Mouse (Mus musculus) left cerebral cortex, adult 2 months (tissue): ENCODE data around the gene Catsper1. TPM values are rescaled to one million over a fixed set of nuclear protein-coding genes. Genes with fewer than 3 reads are reported as not detected.

Source experiments
- DNase-seq, 2 experiments: peaks; one replicate each; pipeline ENCODE4 v3.0.0; 2021 to 2022; ENCODE audit warnings: low spot score in 2 of 2, mixed read lengths in 1 of 2; ENCODE audit errors: extremely low spot score in 1 of 2
- H3K27ac ChIP-seq: fragments of 200-600 bp; 2 replicates; pipeline ENCODE4 v1.8.1; 2022
- H3K4me3 ChIP-seq: fragments of 200-600 bp; 2 replicates; pipeline ENCODE4 v1.8.1; 2022
- CTCF ChIP-seq: fragments of 200-600 bp; IDR thresholded peaks from 2 replicates; pipeline ENCODE4 v1.8.1; 2022; ENCODE audit warnings: antibody characterized with exemption, mild to moderate bottlenecking, moderate library complexity
- intact Hi-C: fragments of 180-260 bp; cut with DNase I; formaldehyde crosslinking; loops from one replicate; pipeline ENCODE4 v1.15.1; 2025
- long read RNA-seq, 2 experiments: library from polyadenylated mRNA; stranded (forward); transcript quantifications; one replicate each; pipeline ENCODE4 v2.0.0; 2021; ENCODE audit warnings: borderline mapping rate in 2 of 2
- total RNA-seq, 2 experiments: library from RNA; stranded (reverse); gene quantifications; 2 replicates each; pipeline ENCODE4 v1.2.3; 2021

Catsper1 gene
- total RNA-seq: not detected
- long read RNA-seq, experiment 1: 0 reads
- long read RNA-seq, experiment 2: 0 reads

DNA sequence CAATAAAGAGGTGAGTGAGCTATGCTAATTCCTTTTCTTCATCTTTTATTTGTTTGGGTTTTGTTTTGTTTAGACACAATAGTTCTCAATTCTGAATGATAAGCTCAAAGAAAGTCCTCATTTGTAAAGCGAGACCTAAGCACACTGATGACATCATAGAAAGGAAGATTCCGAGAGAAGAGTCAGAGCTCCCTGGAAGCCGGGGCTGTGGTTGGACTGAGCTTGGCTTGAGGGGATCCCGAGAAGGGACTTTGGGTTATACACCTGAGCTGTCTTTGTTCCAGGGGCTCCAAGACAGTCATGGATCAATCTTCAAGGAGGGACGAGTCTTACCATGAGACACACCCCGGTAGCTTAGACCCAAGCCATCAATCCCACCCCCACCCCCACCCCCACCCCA, at the start of gene Catsper1:
Gene Catsper1 (plus strand): TSS at position 301 of the 400 bp plus-strand sequence.
- Histone ChIP-seq H3K27ac (no peak within 1 kb of the TSS), H3K4me3 (no peak within 1 kb of the TSS)
- DNase-seq: no peak
- TF ChIP-seq CTCF: no peak
- intact Hi-C loops: no loop called here

DNA sequence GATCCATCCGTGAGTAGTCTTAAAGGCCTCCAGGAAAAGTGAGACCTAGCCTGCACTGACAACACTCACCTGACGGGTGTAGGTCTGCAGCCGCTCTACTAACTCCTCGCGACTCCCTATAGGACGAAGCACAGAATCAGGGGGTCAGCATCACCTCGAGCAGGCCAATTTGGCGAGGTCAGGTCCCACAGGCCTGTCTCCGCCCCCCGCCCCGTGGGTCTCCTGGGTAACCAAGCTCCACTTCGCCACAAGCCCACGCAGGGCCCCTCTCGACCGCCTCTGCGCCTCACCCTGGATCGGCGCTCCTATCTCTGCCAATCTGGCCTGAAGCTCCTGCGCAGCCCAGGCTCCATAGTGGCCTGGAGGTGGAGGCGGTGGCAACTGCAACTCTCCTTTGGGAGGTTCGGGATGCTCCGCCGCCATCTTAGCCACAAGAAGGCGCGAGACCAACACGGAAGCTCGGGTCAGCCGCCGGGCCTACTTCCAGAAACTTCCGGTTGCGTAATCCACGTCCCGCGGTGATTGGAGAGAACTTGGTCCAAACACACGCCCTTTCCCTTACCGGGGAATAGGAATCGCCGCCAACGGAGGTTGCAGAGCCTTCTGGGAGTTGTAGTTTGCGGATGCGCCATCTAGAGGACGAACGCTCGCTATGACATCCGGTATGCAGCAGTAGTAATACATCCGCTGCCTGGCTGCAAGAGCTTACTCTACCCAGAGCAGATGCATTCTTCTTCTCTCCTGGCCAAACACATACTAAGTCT, 40.4 kb upstream of the Catsper1 start, which contains the start of gene Sf3b2:
Gene Sf3b2 (minus strand): TSS at position 484 of the 764 bp plus-strand sequence.
- H3K27ac ChIP-seq: peak within 1 kb of the TSS; percentile 93
- peak within 1 kb of the TSS; percentile 86 for H3K4me3 ChIP-seq
- DNase-seq: peak; percentile 97
- TF ChIP-seq CTCF: peak; percentile 90
- intact Hi-C loops: loop anchor here (1.0 kb wide), 2 partner anchors 22 to 93 kb away; partner anchors contain the start of genes Pacs1 and Sart1

DNA sequence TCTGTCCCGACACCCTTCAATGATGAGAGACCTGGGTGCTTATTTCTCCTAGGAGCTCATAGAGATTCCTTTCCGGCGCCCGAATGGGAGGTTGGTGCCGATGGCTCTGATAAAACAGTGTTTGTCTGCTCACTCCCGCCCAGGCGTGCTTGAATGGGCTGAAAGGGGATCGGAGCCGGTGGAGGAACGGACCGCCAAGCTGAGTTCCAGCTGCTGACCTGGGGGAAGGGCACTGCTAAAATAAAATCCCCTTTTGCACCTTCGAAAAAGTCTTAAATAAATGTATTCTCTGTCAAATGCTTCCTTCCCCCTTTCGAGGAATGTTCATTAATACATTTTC, 39.8 kb upstream of the Catsper1 start:
- TF ChIP-seq CTCF: no peak
- DNase-seq: no peak
- intact Hi-C loops: loop anchor here (1.0 kb wide), 2 partner anchors 22 to 93 kb away; partner anchors contain the start of genes Pacs1 and Sart1
- Histone ChIP-seq H3K4me3 (peak overlapping the region; percentile 86), H3K27ac (peak overlapping the region; percentile 87)

DNA sequence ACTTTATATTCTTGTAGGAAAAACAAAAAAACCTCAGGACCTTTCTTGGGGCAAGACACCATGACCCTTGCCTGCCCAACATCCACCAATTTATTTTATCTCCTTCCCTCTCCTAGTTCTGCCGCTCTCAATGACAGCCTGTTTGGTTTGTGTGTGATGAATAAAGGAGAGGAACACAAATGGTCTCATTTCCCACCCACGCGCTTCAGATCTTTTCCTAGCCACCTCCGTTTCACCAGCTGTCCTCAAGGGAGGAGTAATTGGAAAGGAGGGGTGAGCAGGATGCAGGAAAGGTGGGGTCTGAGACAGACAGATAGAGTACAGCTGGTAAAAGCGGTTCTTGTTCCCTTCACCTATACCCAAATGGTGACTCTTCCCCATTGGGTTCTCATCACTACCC, 38.9 kb upstream of the Catsper1 start:
- H3K4me3 ChIP-seq: no peak overlapping the region
- peak overlapping the region; percentile 97 for H3K27ac ChIP-seq
- intact Hi-C loops: no loop called here
- peak; percentile 53 to 64 for DNase-seq
- no peak for TF ChIP-seq CTCF

DNA sequence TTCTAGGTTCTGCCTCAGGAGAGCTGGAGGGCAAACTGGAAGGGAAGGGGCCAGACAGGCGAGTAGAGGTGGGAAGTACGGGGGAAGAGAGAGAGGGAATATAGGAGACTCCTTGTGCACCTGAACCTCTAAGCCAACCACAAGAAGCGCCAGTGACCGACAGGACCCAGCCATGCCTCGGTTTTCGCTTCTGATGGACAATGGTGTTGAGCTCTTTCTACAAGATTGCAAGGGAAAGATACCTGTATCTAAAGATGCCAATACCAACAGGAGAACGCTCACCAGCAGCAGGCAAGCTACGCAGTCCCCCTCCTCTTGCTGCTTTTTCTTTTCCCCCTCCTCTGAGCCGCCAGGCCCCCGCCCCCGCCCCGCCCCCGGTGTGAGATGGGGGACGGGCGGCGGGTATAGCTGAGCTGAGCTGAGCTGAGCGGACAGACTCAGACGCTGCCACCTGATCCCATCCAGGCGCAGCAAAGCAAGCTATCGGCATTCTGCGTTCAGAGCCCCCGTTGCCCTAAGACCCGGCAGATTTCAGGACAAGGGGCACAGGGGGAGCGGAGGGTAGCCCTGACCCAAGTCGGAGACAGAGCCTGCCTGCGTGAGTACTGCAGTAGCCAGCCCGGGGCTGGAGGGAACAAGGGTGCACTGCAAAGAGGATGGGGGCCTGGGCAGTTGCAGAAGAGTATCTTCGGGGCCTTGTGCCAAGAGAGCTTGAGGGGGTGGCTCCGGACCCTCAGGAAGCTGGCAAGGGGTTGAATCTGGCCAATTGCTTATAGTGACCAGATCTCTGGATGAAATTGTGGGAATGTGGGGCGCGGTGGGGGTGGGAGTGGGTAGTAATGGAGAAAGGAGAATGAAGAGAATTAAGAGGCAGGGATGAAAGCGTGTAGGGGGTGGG, 37.4 kb upstream of the Catsper1 start, which contains the start of gene Gal3st3:
Gene Gal3st3 (plus strand): TSS at position 429 of the 898 bp plus-strand sequence.
- H3K4me3 ChIP-seq: peak within 1 kb of the TSS; percentile 74
- peak; percentile 52 to 69 for DNase-seq
- intact Hi-C loops: no loop called here
- TF ChIP-seq CTCF: no peak
- H3K27ac ChIP-seq: peak within 1 kb of the TSS; percentile 97

DNA sequence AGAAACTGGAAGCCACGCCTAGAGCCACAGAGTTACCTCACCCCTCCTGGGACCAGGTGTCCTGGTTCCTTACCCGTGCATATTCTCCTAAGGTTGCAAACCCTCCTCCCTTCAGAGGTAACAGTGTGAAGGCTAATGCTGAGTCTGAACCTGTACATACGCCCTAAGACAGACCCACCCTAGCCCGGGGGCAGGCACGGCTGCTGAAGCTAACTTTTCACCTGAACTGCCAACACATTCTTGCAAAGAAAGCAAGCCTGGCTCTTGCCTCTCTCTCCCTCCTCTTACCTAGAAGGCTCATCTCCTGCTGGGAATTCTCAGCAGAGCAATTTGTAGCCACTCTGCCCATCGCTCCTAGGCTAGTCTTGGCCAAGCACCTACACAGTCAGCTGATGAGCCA, 35.0 kb upstream of the Catsper1 start:
- DNase-seq: no peak
- Histone ChIP-seq H3K4me3 (no peak overlapping the region), H3K27ac (no peak overlapping the region)
- no peak for TF ChIP-seq CTCF
- intact Hi-C loops: no loop called here

DNA sequence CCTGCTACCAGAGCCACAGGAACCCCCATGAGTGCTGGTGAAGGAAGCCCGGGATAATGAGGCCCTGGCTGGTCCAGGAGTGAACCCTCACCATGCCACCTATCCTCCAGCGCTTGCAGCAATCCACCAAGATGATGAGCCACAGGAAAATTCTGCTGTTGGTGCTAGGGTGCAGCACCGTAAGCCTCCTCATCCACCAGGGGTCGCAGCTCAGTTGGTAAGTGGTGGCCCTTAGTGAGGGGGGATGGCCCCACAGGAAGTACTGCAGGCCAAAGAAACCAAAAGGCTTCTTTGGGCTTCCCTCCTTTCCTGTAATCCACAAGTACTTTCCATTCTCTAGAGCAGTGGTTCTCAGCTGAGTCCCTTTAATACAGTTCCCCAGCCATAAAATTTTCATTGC, 33.1 kb upstream of the Catsper1 start:
- DNase-seq: no peak
- no peak overlapping the region for H3K4me3 ChIP-seq
- intact Hi-C loops: loop anchor here (2.0 kb wide), 1 partner anchor 46 kb away; the partner anchor contains the start of gene Cst6
- peak; percentile 64 for TF ChIP-seq CTCF
- H3K27ac ChIP-seq: no peak overlapping the region

DNA sequence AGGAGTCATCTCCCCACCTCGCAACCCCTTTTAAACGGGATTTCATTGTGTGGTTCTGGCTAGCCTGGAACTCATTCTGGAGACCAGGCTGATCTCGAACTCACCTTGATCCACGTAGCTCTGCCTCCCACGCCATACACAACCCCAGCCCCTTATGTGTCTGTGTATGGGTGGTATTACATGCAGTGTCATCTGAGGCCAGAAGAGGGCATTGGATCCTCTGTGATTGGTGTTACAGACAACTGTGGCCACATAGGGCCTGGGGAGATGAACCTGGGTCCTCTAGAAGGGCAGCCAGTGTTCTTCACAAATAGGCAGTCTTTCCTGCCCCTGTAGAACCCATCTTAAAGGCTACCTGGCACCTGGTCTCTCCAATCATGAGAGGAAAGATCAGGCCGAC, 29.3 kb upstream of the Catsper1 start:
- intact Hi-C loops: no loop called here
- no peak overlapping the region for H3K4me3 ChIP-seq
- no peak for DNase-seq
- TF ChIP-seq CTCF: peak; percentile 31
- H3K27ac ChIP-seq: no peak overlapping the region

DNA sequence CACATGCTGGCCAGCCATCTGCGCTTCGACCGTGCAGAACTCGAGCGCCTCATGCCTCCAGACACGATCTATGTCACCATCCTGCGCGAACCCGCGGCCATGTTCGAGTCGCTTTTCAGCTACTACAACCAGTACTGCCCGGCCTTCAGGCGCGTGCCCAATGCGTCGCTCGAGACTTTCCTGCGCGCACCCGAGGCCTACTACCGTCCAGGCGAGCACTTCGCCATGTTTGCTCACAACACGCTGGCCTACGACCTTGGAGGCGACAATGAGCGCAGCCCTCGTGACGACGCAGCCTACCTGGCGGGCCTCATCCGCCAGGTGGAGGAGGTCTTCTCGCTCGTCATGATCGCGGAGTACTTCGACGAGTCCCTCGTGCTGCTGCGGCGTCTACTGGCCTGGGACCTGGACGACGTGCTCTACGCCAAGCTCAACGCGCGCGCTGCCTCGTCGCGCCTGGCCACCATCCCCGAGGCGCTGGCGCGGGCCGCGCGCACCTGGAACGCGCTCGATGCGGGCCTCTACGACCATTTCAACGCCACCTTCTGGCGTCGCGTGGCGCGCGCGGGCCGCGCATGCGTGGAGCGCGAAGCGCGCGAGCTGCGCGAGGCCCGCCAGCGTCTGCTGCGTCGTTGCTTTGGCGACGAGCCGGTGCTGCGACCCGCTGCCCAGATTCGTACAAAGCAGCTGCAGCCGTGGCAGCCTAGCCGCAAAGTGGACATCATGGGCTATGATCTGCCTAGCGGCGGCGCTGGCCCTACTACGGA, 28.4 kb upstream of the Catsper1 start:
- no peak overlapping the region for H3K4me3 ChIP-seq
- no peak for DNase-seq
- no peak for TF ChIP-seq CTCF
- intact Hi-C loops: no loop called here
- H3K27ac ChIP-seq: no peak overlapping the region

DNA sequence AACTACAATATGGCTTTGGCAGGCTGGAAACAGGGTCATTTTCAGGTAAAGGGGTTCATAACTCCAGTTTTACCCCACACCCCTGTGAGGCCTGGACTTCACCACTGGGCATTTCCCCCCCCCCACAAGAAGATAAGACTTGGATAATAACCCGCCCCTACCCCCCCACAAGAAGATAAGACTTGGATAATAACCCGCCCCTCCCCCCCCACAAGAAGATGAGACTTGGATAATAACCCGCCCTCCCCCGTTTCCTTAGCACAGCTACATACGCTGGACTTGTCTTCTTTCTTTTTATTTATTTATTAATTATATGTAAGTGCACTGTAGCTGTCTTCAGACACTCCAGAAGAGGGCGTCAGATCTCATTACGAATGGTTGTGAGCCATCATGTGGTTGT, 26.5 kb upstream of the Catsper1 start:
- intact Hi-C loops: no loop called here
- TF ChIP-seq CTCF: no peak
- DNase-seq: no peak

DNA sequence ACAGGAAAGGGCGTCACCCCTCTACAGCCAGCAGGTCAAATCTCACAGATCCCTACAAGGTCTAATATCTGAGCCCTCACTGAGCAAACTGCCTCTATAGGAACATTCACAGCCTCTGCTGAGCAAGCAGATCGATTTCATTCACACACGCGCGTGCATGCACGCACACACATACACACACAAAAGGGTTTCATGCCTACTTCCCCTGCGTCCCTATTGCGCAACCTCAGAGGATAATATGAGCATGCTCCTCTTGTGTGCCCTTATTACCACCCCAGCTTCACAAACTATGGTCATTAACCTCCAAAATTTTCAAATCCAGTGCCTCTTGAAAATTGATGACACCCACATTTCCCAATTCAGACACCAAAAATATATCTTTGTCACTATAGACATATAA, 22.4 kb upstream of the Catsper1 start:
- H3K27ac ChIP-seq: no peak overlapping the region
- H3K4me3 ChIP-seq: no peak overlapping the region
- TF ChIP-seq CTCF: no peak
- DNase-seq: no peak
- intact Hi-C loops: no loop called here

More for the DNA sequence above, 26.5 kb upstream of the Catsper1 start:
- Histone ChIP-seq H3K27ac (no peak overlapping the region), H3K4me3 (no peak overlapping the region)
